Mouse (Mus musculus) adrenal gland, adult (tissue): ENCODE results near the gene Egfl8.

ENCODE experiments used
- DNase-seq, 2 experiments: peaks; one replicate each; pipeline ENCODE4 v3.0.0; 2022 to 2023; ENCODE audit warnings: low spot score in 1 of 2; ENCODE audit not compliant: inconsistent age in 2 of 2

Egfl8 gene

DNA sequence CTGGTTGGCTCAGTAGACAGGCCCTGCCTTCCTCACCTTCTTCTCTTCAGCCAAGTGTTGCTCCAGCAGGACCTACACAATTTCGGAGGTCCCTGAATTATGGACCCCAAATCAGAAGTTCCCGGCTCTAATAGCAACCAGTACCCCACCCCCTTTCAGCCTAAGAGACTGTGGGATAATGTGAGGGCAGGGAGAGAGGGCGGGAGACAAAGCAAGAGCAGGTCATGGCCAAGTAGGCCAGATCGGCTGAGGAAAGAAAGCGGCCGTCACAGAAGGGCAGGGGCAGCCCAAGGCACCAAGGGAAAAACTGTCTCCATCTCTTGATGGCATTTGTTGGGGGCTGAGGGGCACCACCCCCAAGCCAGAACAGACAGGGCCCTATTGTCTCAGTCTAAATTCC, at the start of gene Egfl8:
TSS of gene Egfl8 (minus strand) at position 101 of the 400 bp plus-strand sequence.
- no peak for DNase-seq

DNA sequence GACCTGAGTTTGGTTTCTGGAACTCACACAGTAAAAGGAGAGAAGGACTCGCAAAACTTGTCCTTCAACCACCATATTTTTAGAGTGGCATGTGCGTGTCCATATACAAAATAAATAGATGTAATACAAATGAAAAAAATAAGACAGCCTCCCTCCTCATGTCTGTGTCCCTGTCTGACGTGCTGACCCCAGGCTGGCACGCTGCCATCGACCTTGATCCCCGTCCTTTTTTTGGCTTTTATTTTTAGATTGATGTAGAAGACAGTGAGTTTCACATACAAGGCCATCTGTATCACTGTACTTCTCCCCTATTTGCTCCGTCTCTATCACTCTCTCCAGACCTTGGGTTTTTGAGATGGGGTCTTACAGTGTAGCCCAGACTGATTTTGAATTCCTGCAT, 48.7 kb upstream of the Egfl8 start:
- DNase-seq, result peak; percentile 75 to 79

DNA sequence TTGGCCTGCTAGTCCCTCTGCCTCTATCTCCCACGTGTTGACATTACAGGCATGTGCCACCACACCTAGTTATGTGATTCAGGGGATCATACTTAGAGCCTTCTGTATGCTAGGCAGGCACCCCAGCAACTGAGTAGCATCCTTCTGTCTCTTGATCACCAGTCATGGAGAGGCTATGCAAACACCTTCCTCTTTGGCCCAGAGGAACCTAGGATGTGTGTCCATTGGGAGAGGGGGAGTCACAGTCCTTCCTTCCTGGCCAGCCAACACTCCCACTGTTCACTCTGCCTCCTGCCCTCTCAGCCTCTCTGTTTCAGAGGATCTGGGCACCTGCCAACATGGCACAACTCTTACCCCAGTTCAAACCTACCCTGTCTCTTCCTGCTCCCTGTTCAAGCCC, 47.8 kb upstream of the Egfl8 start:
- DNase-seq, result no peak

DNA sequence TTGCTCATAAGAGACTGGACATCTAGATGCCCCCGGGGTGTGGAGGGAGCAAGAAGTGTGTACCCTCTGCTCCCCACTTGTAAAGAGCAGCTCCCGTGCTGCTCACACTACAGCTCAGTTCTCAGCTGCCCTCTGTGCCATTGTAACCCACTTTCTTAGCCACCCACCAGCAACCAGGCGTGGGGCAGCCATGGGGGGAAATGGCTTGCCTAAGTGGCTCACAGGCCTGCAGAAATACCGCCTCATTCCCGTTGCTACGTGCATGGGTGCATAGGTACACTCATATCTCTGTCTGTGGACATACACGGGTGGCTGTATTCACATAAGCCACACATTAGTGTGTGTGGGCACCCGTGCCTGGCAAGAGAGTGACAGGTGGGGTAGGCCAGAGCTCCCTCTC, 47.2 kb upstream of the Egfl8 start:
- DNase-seq, result no peak

DNA sequence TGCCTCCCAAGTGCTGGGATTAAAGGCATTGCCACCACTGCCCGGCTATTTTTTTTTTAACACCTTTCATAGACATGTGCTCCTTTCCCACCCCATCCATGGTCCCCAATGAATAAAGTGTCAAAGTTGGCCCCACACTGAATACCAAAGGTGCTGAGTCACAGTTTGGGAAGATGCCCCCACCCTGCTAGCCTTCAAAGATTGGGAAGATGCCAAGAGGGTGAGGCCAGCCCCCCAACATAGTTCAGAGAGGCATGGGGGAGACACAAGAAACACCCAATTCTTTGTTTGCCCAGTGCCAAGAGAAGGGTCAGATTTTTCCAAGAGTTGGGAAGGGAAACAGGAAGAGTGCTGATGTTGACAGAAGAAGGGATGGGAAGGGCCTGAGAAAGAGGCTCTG, 46.7 kb upstream of the Egfl8 start:
- no peak for DNase-seq

DNA sequence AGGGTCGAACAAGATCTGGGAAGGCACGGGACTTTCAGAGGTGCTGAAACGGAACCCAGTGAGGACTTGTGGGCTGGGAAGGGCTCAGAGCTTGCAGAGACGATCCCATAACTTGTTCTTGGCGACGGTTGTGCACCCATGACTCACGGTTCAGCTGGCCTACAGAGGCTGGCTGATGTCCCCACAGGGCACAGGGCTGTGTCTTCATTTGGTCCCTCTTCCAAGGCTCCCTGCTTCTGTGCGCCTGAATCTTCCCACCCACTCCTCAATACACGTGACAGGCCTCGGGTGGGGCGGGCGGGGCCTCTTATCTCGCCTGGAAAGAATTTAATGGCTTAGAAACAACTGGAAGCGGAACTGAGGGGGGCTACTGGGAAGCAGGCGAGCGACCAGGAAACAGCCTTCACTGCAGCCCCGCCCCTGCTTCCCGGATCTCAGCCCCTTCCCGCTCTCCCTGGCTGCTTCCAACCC, 45.4 kb upstream of the Egfl8 start:
- DNase-seq, result peak; percentile 80 to 84

DNA sequence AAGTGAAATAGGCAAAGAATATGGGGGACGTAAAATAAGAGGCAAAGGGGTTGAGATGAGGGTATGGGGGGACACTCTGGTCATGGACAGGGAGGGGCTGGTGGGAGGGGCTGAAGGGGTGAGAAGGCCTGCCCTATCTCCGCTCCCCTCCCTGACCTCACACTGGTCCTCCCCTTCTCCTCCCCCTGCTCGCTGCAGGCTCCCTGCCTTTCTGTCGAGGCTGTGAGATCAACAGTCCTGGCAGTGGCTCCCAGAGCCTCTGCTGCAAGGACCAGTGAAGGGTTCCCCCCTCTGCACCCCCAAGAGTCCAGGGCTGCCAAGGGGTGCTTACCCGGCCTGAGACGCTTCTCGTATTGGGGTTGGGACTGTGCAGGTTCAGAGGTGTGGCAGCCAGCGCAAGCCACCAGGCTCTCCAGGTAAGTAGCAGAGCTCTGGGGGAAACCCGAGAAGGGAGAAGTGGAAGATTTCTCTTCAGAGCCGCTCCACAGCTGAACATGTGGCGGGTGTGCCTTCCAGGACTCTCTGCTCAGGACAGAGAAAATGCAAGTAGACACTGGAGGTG, 44.6 kb upstream of the Egfl8 start:
- peak in 1 of 2 experiments; percentile 60 for DNase-seq

DNA sequence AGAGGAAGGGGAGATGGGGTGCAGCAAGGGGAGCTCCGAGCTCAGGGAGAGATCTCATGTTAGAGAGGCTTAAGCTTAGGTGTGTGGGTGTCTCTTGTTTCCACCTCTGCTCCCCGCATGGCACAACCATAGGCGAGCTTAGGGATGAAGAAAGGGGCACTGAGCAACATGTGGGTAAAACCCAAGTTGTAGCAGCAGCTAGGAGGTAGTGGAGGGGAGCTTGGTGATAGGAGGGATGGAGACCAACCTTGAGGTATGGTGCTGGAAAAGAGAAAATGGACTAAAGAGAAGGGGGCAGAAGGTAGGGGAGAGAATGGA, 44.1 kb upstream of the Egfl8 start:
- no peak for DNase-seq

DNA sequence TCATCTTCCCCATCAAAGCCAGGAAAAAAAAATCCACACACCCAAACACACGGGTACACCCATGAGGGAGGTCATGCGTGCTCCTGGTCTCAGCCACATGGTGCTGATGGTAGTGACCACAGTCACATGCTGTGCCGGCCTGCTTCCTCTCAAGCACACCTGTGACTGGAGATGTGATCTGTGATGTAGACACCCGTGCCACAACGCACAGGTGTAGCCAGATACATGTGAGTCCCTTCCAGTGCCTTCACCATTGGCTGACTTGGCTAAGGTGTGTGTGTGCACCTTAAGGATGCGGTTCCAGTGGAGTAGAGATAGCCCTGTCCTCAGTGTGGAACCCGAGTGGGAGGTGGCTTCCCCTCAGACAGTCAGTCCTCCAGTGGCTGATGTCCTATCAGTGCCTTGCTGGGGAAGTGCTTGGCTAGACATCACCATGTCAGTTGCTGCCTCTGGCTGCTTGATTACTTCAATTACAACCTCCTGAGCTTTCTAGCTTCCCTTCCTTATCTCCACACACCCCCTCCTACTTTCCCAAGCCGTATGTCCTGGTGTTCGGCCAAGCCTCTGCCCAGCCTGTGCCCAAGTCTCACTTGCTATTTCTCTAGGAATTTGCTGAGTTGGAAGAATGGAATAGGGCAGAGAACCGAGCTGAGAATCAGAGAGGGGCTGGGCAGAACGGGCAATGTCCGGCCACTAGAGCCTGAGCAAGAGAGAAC, 43.6 kb upstream of the Egfl8 start:
- no peak for DNase-seq

DNA sequence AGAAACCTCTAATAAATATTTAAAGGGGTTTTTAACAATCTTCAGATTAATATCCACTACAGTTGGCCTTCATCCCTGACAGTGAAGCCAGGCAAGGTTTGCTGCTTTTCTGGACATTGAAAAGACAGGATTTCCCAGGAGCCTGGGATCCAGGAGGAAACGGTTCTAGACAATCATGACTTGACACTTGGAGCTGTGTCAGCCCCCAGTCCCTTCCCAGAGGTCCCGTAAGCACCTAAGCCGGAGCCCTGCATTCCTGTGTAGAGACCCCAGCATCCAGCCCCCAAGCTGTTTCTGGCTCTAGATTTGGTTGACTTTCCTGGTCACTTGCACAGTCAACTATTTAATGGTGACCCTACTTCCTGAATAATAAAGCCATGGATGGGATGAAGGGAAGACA, 42.8 kb upstream of the Egfl8 start:
- no peak for DNase-seq

DNA sequence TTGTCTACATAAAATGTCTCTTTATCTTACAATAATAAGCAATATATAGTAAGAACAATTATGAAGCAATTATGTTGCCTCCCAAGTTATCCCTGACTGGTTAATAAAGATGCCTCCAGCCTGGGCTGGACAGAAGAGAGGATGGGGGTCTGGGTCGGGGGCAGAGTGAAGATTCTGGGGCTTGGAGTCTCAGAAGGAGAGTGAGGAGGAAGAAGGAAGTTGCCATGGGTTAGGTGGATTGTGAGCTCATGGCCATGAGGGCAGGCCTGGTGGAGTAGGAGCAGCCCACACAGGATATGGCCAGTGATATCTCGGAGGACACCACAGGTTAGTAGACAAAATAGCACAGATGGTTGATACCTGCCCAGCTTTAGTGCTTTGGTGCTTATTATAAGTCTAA, 42.4 kb upstream of the Egfl8 start:
- no peak for DNase-seq

DNA sequence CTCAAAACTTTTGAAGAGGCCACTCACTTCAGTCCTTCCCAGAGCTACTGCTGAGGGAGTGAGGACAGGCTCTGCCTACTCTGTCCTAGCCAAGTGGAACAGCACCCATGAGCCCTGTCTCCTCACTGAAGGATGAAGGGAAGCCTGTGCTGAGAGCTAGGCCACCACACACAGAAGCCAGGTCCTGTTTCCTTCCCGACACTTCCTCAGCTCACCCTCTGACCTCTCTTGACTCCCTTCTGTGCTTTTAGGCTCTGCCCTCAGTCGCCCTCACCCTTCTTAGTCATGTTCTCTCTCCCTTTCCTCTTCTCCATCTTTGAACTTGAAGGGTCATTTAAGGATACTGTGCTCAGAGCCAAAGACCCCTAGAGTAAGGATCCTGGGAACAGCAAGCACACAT, 41.5 kb upstream of the Egfl8 start:
- peak in 1 of 2 experiments; percentile 50 for DNase-seq

DNA sequence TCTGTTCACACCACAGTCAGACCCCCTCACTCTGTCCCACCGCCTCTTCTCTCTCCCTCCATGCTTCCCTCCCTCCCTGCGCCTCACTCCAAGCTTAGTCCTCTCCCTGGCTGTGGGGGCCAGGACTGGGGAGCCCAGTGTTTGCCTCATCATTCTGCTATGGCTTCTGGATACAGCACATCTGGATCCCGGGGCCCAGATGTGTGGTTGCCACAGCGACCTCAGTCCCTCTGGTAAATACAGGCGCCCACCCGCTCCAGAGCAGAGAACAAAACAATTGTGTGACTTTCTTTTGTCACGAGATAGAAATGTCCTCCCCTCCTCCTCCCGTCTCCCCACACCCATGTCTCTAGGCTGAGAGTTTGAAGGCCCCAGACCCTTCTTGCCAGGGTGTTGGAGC, 40.9 kb upstream of the Egfl8 start:
- DNase-seq, result no peak

DNA sequence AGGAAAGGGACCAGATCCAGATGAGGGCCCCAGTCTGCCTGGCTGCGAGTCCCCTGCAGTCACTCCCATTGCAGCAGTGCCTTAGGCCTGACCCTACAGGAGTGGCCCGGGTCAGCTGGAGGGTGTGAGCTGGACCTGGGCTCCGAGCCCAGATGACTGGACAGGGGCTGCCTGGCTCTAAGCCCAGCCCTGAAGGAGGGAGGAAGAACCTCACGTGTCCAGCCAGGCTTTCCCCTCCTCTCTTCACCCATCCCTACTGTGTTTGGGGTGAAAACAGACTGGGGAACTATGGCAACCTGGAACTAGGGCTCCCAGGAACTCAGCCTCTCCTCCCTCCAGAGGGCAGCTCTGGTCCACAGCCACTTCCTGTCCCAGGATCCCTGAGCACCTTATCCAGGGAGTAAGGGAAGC, 39.8 kb upstream of the Egfl8 start:
- peak; percentile 94 for DNase-seq

DNA sequence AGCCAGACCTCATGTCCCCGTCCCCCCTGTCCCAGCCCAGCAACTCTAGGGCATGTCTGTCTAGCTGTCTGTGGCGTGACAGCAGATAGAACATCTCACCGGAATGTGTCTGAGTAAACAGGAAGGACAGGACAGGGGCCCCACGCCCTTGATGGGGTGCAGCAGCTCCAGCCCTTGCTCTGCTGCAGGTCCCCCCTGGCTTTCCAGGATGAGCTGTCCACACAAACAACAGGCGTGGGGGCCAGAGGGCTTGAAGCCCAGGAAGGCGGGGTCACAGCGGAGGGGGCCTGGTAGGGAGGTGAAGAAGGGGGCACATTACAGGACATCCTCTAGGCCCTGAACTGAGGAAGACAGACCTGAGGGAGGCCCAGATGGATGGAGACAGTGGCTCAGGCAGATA, 39.4 kb upstream of the Egfl8 start:
- peak; percentile 84 to 89 for DNase-seq

DNA sequence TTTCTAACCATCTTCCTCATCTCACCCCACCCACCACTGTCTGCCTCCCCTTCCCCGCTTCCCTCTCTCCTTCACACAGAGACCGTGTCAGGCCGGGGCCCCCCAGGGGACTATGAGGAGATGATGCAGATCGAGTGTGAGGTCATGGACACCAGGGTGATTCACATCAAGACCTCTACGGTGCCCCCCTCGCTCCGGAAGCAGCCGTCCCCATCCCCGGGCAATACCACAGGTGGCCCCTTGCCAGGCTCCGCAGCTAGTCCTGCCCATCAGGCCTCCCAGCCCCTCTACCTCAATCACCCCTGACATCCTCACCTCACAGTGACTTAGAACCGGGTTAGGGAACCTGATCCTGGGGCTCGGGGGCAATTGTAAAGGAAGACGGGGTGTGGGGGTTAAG, 38.6 kb upstream of the Egfl8 start:
- peak in 1 of 2 experiments; percentile 70 for DNase-seq

DNA sequence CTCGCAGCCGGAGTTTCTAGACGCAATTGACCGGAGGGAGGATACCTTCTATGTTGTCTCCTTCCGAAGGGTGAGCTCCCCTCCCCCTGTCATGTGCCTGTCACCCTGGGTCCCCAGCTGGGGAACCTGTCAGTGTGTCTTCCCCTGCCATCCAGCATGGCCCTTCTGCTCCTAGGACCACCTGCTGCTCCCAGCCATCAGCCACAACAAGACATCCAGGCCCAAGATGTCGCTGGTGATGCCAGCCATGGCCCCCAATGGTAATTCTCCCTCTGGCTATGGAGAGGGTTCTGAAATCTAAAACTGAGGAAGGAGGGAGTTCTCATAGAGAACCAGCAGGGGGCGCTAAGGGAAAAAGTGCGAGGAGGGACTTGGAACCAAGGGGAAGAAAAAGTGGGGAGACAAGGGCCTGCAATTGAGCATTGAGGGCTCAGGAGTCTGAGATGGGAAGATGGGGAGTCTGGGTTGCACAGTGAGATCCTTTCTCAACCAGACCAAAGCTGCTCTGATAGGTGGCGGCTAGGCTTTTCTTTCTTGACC, 38.0 kb upstream of the Egfl8 start:
- DNase-seq, result peak; percentile 73 to 87

DNA sequence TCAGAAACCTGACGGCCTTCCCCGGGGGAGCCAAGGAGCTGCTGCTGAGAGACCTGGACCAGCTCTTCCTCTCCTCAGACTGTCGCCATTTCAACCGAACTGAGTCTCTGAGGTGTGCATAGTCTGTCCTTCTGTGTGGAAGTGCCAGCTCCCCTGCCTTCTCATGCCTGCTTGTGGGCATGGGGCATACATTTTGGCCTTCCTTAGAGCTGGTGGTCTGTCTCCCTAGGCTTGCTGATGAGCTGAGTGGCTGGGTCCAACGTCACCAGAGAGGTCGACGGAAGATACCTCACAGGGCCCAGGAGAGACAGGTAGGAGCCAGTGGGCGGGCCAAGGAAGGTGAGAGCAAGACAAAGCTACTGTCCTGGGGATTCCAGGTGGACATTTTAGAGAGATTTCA, 37.2 kb upstream of the Egfl8 start:
- DNase-seq, result peak in 1 of 2 experiments; percentile 40

DNA sequence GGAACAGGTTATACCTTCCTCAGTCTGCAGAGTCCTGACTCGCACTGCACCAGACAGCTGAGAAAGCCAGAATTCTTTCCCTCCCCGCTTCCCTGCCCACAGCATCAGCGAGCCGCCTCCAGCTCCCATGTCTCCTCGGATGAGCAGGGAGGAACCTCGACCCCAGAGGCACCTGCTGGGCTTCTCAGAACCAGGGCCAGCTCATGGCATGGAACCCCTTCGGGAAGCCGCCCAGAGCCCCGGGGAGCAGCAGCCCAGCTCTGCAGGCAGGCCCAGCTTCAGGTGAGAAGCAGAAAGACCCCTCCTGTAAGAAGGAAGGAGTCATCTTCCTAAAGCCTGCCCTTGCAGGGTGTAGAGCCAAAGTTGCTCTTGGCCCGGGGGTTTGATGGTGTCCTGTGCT, 36.8 kb upstream of the Egfl8 start:
- DNase-seq, result peak in 1 of 2 experiments; percentile 29

DNA sequence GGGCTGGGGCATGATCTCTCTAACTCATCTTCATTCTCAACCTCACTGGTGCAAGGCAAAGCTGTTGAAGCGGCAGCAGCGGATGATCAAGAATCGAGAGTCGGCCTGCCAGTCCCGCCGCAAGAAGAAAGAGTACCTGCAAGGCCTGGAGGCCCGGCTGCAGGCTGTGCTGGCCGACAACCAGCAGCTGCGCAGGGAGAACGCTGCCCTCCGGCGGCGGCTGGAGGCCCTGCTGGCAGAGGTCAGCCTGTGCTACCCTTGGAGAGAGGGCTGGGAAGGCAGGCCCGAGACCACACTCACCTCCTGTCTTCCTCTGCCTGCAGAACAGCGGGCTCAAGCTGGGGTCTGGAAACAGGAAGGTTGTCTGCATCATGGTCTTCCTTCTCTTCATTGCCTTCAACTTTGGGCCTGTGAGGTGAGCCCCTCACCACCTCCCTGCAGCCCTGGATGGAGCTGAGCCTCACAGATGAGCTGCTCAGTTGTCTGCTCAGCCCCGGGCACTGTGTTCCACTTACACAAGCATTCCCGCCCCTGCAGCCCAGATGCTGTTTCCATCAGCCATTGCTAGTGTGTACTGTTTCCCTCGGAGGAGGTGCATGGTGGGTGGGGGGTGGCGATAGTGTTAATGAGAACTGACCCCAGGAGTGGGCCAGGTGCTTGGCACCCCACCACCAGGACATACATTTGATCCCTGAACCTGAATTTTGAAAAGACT, 35.9 kb upstream of the Egfl8 start:
- peak; percentile 67 to 74 for DNase-seq

DNA sequence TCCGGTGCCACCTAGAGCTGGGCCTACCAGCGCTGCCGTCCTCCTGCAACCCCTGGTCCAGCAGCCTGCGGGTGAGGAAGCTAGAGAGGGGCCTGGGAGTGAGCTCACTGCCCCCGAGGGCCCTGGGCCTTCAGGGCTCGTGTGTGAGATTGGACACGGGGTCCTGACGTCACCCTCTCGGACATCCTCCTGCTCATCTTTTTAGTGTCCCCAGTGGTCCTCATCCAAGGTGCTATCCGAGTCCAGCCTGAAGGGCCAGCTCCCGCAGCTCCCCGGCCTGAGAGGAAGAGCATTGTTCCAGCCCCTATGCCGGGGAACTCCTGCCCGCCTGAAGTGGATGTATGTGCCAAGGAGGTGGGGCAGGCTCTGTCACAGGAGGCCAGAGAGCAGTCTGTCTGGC, 35.0 kb upstream of the Egfl8 start:
- DNase-seq, result peak in 1 of 2 experiments; percentile 35
